Mouse (Mus musculus) forebrain, postnatal 0 days (tissue): ENCODE results near the gene Elf2. TPM values are rescaled to one million over a fixed set of nuclear protein-coding genes. Genes with fewer than 3 reads are reported as not detected.

Source experiments
- ATAC-seq: fragments of 200-750 bp; cut with Nextera tagmentation; 2 replicates; pipeline ENCODE4 v1.8.0; 2017; ENCODE audit warnings: mild to moderate bottlenecking, moderate library complexity
- DNase-seq: peaks from one replicate; pipeline ENCODE4 v3.0.0-alpha.2; 2015
- H3K27ac ChIP-seq: fragments of 300-500 bp; sonication (generic); 2 replicates; pipeline ENCODE4 v1.5.1; 2014; ENCODE audit warnings: low read depth, mild to moderate bottlenecking, antibody characterized with exemption, low read length, moderate library complexity, mixed read lengths
- H3K27me3 ChIP-seq: fragments of 300-500 bp; sonication (generic); 2 replicates; pipeline ENCODE4 v1.6.1; 2014; ENCODE audit warnings: mild to moderate bottlenecking, low read length, mixed read lengths; ENCODE audit not compliant: insufficient read depth
- H3K36me3 ChIP-seq: fragments of 300-500 bp; sonication (generic); 2 replicates; pipeline ENCODE4 v1.6.1; 2014; ENCODE audit warnings: mild to moderate bottlenecking, moderate library complexity; ENCODE audit not compliant: insufficient read depth
- H3K4me1 ChIP-seq: fragments of 300-500 bp; sonication (generic); 2 replicates; pipeline ENCODE4 v1.6.1; 2014; ENCODE audit warnings: antibody characterized with exemption; ENCODE audit not compliant: insufficient read depth
- H3K4me2 ChIP-seq: fragments of 300-500 bp; sonication (generic); 2 replicates; pipeline ENCODE4 v1.6.1; 2014; ENCODE audit warnings: low read depth, mild to moderate bottlenecking, moderate library complexity
- H3K4me3 ChIP-seq: fragments of 300-500 bp; sonication (generic); 2 replicates; pipeline ENCODE4 v1.5.1; 2014; ENCODE audit warnings: low read depth, low read length, mixed read lengths
- H3K9ac ChIP-seq: fragments of 300-500 bp; sonication (generic); 2 replicates; pipeline ENCODE4 v1.6.1; 2014; ENCODE audit warnings: mild to moderate bottlenecking
- H3K9me3 ChIP-seq: fragments of 300-500 bp; sonication (generic); 2 replicates; pipeline ENCODE4 v1.6.1; 2016; ENCODE audit warnings: low read length
- CTCF ChIP-seq: sonication (generic); IDR thresholded peaks from 2 replicates; pipeline ENCODE4 v1.5.1; 2016; ENCODE audit warnings: antibody characterized with exemption, control low read depth, low read depth
- WGBS: fragments of 180-500 bp; shearing (Covaris S2); extraction: QIAGEN DNeasy Blood & Tissue Kit; methylation state at CpG from one replicate; pipeline ENCODE4 v1.1.7; 2014; 5-methylcytosine and 5-hydroxymethylcytosine counted together
- polyA plus RNA-seq: library from polyadenylated mRNA; unstranded; fragments of >200 nt; fragmentation: Nextera tagmentation; extraction: Ambion mirVana; gene quantifications from 2 replicates; pipeline ENCODE4 v1.2.1, GENCODE M21; 2015
- total RNA-seq: library from RNA; depleted of rRNA; stranded (reverse); fragments of >200 nt; gene quantifications from 2 replicates; pipeline ENCODE4 v1.2.3, GENCODE M21; 2014

Elf2 gene
- total and polyA plus RNA-seq, 2 experiments from 2014 or later = 26.4 to 83.9 TPM

GRCm38 (mm10) chr3:51215681-51216080 is 124.8 kb downstream of the Elf2 start:
- TF ChIP-seq CTCF = no peak
- 88% methylated on average over 6 of the region's 6 CpGs for WGBS
- Histone ChIP-seq H3K4me3 (no peak overlapping the region), H3K4me1 (no peaks in the 10 kb centered on the region), H3K27me3 (no peaks in the 10 kb centered on the region), H3K27ac (no peak overlapping the region), H3K4me2 (no peak overlapping the region), H3K9me3 (no peaks in the 10 kb centered on the region), H3K9ac (no peak overlapping the region), H3K36me3 (no peaks in the 10 kb centered on the region)
- no peak for ATAC-seq
- no peak for DNase-seq

- H3K4me3 ChIP-seq = no peak overlapping the region
- whole genome bisulfite sequencing = 94% methylated on average over 3 of the region's 3 CpGs
- H3K36me3 ChIP-seq = no peaks in the 10 kb centered on the region
- H3K4me2 ChIP-seq = no peak overlapping the region
- H3K4me1 ChIP-seq = no peaks in the 10 kb centered on the region
- no peak for ATAC-seq
- H3K27me3 ChIP-seq = no peaks in the 10 kb centered on the region
- H3K9ac ChIP-seq = no peak overlapping the region
- no peak for DNase-seq
- no peak overlapping the region for H3K27ac ChIP-seq
- no peak for TF ChIP-seq CTCF
- no peaks in the 10 kb centered on the region for H3K9me3 ChIP-seq
Observed at GRCm38 (mm10) chr3:51213111-51213510, 127.4 kb downstream of the Elf2 start.

- no peaks in the 10 kb centered on the region for H3K27me3 ChIP-seq
- WGBS = 87% methylated on average over 3 of the region's 3 CpGs
- H3K9me3 ChIP-seq = no peaks in the 10 kb centered on the region
- H3K36me3 ChIP-seq = no peaks in the 10 kb centered on the region
- DNase-seq (no peak), ATAC-seq (no peak)
- no peak for TF ChIP-seq CTCF
- no peak overlapping the region for H3K9ac ChIP-seq
- no peak overlapping the region for H3K4me3 ChIP-seq
- H3K4me2 ChIP-seq = no peak overlapping the region
- no peak overlapping the region for H3K27ac ChIP-seq
- no peaks in the 10 kb centered on the region for H3K4me1 ChIP-seq
Observed at GRCm38 (mm10) chr3:51210485-51210884, 130.0 kb downstream of the Elf2 start.

GRCm38 (mm10) chr3:51209503-51210314 is 130.8 kb downstream of the Elf2 start:
- no peaks in the 10 kb centered on the region for H3K27me3 ChIP-seq
- 86% methylated on average over 7 of the region's 7 CpGs for WGBS
- no peak for ATAC-seq
- no peaks in the 10 kb centered on the region for H3K9me3 ChIP-seq
- H3K27ac ChIP-seq = no peak overlapping the region
- H3K4me3 ChIP-seq = no peak overlapping the region
- DNase-seq = no peak
- H3K9ac ChIP-seq = no peak overlapping the region
- H3K4me1 ChIP-seq = no peaks in the 10 kb centered on the region
- no peak for TF ChIP-seq CTCF
- no peak overlapping the region for H3K4me2 ChIP-seq
- no peaks in the 10 kb centered on the region for H3K36me3 ChIP-seq

- no peaks in the 10 kb centered on the region for H3K27me3 ChIP-seq
- no peaks in the 10 kb centered on the region for H3K4me1 ChIP-seq
- DNase-seq (no peak), ATAC-seq (no peak)
- WGBS = 59% methylated on average over 5 of the region's 5 CpGs
- H3K27ac ChIP-seq = no peak overlapping the region
- no peak overlapping the region for H3K9ac ChIP-seq
- H3K36me3 ChIP-seq = no peaks in the 10 kb centered on the region
- no peaks in the 10 kb centered on the region for H3K9me3 ChIP-seq
- no peak overlapping the region for H3K4me2 ChIP-seq
- no peak overlapping the region for H3K4me3 ChIP-seq
- TF ChIP-seq CTCF = no peak
Observed at GRCm38 (mm10) chr3:51208633-51209032, 131.8 kb downstream of the Elf2 start.

GRCm38 (mm10) chr3:51206521-51206920 is 133.9 kb downstream of the Elf2 start:
- Histone ChIP-seq H3K36me3 (no peaks in the 10 kb centered on the region), H3K9me3 (no peaks in the 10 kb centered on the region), H3K27me3 (no peaks in the 10 kb centered on the region), H3K4me2 (no peak overlapping the region), H3K4me3 (no peak overlapping the region), H3K27ac (no peak overlapping the region), H3K4me1 (no peaks in the 10 kb centered on the region), H3K9ac (no peak overlapping the region)
- DNase-seq (no peak), ATAC-seq (no peak)
- no peak for TF ChIP-seq CTCF
- WGBS = 88% methylated on average over 7 of the region's 7 CpGs

- no peak for ATAC-seq
Observed at GRCm38 (mm10) chr3:51204897-51205296, 135.6 kb downstream of the Elf2 start.

More at GRCm38 (mm10) chr3:51204897-51205296, 135.6 kb downstream of the Elf2 start:
- WGBS = 93% methylated on average over 14 of the region's 14 CpGs
- H3K4me3 ChIP-seq = no peak overlapping the region
- H3K27me3 ChIP-seq = no peaks in the 10 kb centered on the region
- TF ChIP-seq CTCF = no peak
- no peak overlapping the region for H3K4me2 ChIP-seq
- no peak overlapping the region for H3K27ac ChIP-seq
- H3K4me1 ChIP-seq = no peaks in the 10 kb centered on the region
- H3K9me3 ChIP-seq = no peaks in the 10 kb centered on the region
- H3K36me3 ChIP-seq = no peaks in the 10 kb centered on the region
- no peak for DNase-seq
- no peak overlapping the region for H3K9ac ChIP-seq
